Comparison of ENCODE assay signal across 15 mouse cellular contexts in genomic region chr6:17473128-17473527, GRCm38 (mm10).
"Had no signal": no experiment of that assay in that cellular context is flagged by ENCODE, and none has a peak within 500 bp of the region (broad histone marks: within the 10 kb centered on the region; RNA-seq: fewer than 3 reads in every experiment).

No protein-coding gene starts in this region.

- H3K4me3 ChIP-seq: neural tube, embryonic 13.5 days; neural tube, embryonic 15.5 days; stomach, embryonic 15.5 days had no signal

- H3K4me2 ChIP-seq: neural tube, embryonic 13.5 days; neural tube, embryonic 15.5 days; stomach, embryonic 15.5 days had no signal

- DNase-seq: retina, postnatal 1 day; right cerebral cortex, adult 18-20 months; right cerebral cortex, postnatal 14 days; right cerebral cortex, postnatal 25 days; right cerebral cortex, postnatal 4 days; spleen, adult 18-20 months; thymus, adult 18-20 months; thymus, adult 2 months; thymus, postnatal 14 days; thymus, postnatal 25 days; thymus, postnatal 36 days; thymus, postnatal 4 days had no signal

- H3K27me3 ChIP-seq: neural tube, embryonic 13.5 days; neural tube, embryonic 15.5 days; stomach, embryonic 15.5 days had no signal

- H3K36me3 ChIP-seq: neural tube, embryonic 13.5 days; neural tube, embryonic 15.5 days; stomach, embryonic 15.5 days had no signal
